Mouse (Mus musculus) cerebellum, postnatal 4 days (tissue): ENCODE data around the gene Cyp4f18.
"Not testable (repeated sequence)": the region's sequence is repeated elsewhere in the genome, so short reads cannot be mapped to it uniquely, and the experiment has no call there.

Experiments used
- DNase-seq, 2 experiments: peaks; one replicate each; pipeline ENCODE4 v3.0.0; 2022; ENCODE audit warnings: low spot score in 2 of 2, mixed read lengths in 1 of 2

Cyp4f18 gene

GRCm38 (mm10) chr8:72009473-72009872 is at the start of gene Cyp4f18:
Gene Cyp4f18 (minus strand): TSS chr8:72009626.
- no peak for DNase-seq

DNA sequence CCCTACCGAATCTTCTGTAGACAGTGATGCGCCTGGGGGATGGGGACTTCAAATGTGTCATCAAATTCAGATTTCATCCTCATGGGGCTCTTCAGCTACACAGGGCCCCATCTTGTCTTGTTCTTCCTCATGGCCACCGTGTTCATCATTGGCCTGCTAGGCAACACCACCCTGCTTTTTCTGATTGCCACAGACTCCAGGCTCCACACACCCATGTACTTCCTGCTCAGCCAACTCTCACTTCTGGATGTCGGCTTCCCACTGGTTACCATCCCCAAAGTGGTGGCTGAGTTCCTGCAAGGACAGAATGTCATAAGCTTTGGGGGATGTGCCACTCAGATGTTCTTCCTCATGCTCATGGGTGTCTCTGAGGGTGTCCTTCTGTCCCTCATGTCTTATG is 48.2 kb upstream of the Cyp4f18 start:
- not testable (repeated sequence) for DNase-seq

GRCm38 (mm10) chr8:72054633-72055032 is 45.2 kb upstream of the Cyp4f18 start:
- DNase-seq, result not testable (repeated sequence)

- no peak for DNase-seq
Observed at GRCm38 (mm10) chr8:72042493-72042892, 33.1 kb upstream of the Cyp4f18 start.

DNA sequence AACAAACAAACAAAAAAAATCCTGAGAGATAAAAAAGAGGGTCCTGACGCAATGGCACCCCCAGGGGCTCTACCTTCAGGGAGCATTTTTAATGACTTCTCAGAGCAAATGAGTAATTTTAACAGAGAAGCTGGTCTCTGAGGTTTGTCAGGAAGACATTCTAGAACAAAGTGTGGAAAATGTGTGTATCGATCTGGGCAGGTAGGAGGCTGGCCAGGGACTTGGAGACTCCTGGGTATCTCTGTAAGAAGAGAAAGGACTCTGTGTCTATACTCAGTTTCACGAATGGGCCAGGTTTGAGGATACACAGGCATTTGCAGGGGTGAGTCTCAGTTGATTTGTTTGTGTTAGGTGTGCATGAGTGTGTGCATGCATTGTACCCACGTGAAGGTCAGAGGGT is 31.5 kb upstream of the Cyp4f18 start, which contains the start of gene Olfr372:
Olfr372 (plus strand) TSS at position 301 of the 400 bp plus-strand sequence.
- DNase-seq, result not testable (repeated sequence)

DNA sequence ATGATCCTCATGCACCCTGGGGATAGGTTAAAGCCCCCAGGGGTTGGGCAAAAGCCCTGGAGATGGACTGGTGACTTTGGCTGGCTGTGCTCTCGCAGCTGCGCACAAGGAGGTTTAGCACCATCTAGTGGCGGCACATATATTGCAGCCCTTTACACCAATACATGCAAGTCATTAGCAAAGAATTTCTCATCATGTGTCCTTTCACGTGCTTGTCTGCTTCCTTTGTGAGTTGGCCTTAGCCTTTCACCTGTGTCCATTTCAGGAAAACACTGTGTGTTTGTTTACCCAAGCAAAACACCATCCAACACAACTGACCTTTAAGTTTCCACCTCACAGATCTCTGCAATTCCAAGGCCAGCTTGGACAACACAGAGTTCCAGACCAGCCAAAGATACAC is 23.5 kb upstream of the Cyp4f18 start:
- peak in 1 of 2 experiments; percentile 47 for DNase-seq

DNA sequence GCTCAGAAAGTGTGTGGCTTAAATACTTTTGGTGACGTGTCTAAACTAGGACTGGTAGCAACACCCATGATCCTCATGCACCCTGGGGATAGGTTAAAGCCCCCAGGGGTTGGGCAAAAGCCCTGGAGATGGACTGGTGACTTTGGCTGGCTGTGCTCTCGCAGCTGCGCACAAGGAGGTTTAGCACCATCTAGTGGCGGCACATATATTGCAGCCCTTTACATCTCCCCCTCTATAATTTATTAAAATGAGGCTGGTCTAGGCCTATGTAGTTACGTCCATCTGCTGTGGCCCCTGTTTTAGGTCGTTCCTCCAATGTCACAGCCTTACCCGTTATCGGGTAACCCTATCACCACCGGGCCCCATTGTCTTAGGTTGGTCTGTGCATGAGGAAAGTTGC is 15.5 kb upstream of the Cyp4f18 start:
- not testable (repeated sequence) for DNase-seq

DNA sequence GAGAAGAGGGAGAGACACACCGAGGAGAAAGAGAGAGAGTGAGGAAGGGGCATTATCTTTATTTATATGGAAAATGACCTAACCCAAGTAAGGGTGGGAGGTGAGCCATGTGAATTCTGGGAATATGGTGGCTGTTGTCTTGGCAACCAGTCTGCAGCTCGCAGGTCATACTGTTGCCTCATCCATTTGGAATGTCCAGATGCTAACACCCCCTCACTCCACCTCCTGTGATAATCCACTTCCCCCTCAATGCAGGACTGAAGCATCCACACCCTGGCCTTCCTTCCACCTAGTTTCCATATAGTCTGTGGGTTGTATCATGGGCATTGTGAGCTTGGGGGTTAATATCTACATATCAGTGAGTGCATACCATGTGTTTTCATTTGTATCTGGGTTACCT is 10.4 kb upstream of the Cyp4f18 start:
- DNase-seq, result no peak

DNA sequence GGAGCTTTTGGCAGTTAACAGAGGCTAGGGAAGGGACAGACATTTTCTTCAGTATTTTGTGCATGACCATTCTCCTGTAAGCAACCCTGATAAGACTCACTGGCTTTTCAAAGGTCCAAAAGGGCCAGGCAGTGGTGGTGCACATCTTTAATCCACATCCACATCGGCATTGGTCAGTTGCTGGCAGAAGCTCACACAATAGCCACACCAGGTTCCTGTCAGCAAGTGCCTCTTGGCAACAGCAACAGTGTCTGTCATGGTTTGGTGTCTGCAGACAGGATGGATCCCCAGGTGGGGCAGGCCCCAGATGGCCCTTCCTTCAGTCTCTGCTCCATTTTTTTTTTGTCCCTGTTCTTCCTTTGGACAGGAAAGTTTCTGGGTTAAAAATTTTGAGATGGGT is 9.6 kb upstream of the Cyp4f18 start:
- not testable (repeated sequence) for DNase-seq

DNA sequence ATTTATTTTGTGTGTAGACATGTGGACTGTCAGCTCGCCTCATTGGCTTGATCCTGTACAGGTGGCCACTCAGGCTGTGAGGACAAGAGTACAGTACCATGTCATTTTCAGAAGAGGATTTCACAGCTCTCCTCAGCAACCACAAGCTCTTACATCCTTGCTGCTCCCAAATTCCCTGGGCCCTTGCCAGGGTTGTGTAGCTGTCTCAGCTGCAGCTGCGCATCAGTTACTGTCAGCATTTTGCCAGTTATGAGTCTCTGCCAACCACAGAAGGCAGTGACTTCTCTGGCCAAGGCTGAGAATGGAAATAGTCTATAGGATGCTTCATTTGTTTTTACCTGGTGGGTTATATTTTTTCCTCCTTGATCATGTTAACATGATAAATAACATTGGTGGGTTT is 8.7 kb upstream of the Cyp4f18 start:
- DNase-seq, result no peak

DNA sequence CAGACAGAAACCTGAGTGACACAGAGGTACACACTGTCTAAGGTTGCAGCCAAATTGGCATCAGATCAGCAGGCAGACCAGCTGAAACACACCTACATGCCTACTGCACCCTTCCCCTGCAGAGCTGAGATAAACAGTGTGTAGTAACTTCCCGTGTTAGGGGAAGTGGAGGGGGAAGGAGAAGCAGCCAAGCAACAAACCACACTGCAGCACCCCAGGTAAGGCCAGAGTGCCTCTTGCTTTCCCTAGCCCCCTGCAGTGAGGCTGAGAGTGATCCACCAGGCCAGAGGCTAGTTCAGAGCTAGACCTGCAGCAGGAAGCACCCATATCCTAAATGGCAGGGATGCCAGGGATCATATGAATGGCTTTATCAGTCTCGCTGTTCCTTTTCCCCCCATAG is 7.9 kb upstream of the Cyp4f18 start:
- not testable (repeated sequence) for DNase-seq

GRCm38 (mm10) chr8:72013506-72014228 is 4.2 kb upstream of the Cyp4f18 start:
- not testable (repeated sequence) for DNase-seq

DNA sequence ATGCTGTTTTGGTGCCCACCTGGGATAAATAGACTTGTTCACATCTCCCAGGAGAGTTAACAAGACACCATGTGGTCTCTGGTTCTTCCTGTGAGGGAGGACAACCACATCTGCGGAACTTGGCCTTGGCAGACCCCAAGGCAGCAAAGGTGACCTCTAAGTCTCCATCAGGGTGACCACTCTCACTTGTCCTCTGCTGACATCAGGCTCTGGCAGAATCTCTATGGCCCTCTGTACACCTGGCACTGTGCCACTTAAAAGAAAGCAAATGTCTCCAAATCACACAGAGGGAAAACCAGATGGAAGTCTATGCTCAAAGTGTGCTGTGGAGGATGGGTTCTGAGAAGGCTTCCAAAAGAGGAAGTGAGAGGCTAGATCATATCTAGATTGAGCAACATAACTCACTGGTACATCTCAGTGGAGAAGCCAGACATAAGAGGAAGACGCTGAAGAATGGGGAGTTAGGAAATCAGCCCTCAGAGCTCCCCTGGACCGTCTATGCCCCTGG is 1.2 kb downstream of the Cyp4f18 start:
- no peak for DNase-seq

- no peak for DNase-seq
Observed at GRCm38 (mm10) chr8:72006763-72007162, 2.7 kb downstream of the Cyp4f18 start.

- no peak for DNase-seq
Observed at GRCm38 (mm10) chr8:72005912-72006311, 3.5 kb downstream of the Cyp4f18 start.

DNA sequence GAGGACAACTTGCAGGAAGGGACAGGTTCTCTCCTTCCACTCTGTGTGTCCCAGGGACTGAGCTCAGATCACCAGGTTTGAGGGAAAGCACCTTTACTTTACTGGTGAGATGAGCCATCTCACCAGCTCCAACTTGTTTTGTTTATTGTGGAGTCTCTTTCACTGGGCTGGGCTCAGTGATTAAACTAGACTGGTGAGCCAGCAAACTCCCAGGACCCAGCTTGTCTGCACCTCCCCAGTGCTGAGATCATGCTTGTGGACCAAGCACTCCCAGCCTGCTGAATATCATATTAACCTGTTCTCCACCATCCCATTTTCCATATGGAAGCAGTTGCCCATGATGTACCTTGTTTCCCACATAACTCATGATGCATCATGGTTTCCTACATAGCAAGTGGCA is 6.5 kb downstream of the Cyp4f18 start:
- no peak for DNase-seq

GRCm38 (mm10) chr8:72000223-72000622 is 9.2 kb downstream of the Cyp4f18 start:
- DNase-seq, result no peak

GRCm38 (mm10) chr8:71999434-71999833 is 10.0 kb downstream of the Cyp4f18 start:
- no peak for DNase-seq

- DNase-seq, result no peak
Observed at GRCm38 (mm10) chr8:71988867-71989599, 20.4 kb downstream of the Cyp4f18 start.

DNA sequence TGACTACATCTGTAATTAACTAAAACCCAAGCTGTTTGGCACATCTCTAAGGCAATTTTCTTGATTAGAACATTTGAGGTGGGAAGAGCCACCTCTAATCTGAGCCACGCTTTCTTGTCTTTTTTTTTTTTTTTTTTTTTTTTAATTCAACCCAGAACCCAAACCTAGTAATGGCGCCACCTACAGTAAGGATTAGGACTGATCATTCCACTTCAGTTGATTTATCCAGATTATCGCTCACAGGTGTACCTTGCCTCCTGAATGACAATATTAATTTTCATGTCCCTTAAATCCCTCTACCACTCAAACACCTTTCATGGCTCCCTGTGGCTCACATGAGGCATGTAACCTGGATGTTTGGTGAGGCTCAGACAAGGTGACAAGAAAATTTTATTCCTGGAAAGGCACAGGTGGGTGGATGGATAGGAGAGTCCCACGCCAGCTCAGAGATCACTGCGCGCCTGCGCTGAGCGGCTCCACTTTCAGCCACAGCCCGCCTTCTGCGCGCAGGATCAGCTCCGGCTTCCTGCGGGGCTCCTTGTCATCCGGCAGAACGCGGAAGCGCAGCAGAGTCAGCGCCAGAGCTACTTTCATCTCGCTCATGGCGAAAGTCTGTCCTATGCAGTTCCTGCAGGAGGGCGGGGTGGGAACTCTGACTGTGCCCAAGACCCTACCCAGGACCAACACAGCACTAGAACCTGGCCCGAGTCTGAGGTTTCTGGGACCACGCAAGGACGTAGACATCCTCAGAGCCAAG is 21.1 kb downstream of the Cyp4f18 start:
- DNase-seq, result peak; percentile 31 to 47

GRCm38 (mm10) chr8:71984601-71985000 is 24.8 kb downstream of the Cyp4f18 start:
- DNase-seq, result no peak

GRCm38 (mm10) chr8:71981456-71981855 is 28.0 kb downstream of the Cyp4f18 start:
- DNase-seq, result no peak
